Mouse (Mus musculus) liver, embryonic 13.5 days (tissue): ENCODE results near the gene Tas1r1. TPM values are rescaled to one million over a fixed set of nuclear protein-coding genes. Genes with fewer than 3 reads are reported as not detected.
A peak's percentile ranks its signal among the peaks of the same experiment; 100 is the strongest.

Source experiments
- ATAC-seq: fragments of 200-750 bp; cut with Nextera tagmentation; 2 replicates; pipeline ENCODE4 v1.8.0; 2017; ENCODE audit warnings: low read depth, mild to moderate bottlenecking, moderate number of reproducible peaks, moderate library complexity
- DNase-seq: peaks from one replicate; pipeline ENCODE4 v3.0.0; 2022
- H3K27ac ChIP-seq: fragments of 300-500 bp; sonication (generic); 2 replicates; pipeline ENCODE4 v1.5.1; 2015; ENCODE audit warnings: moderate library complexity, mild to moderate bottlenecking, inconsistent platforms
- H3K27me3 ChIP-seq: fragments of 300-500 bp; sonication (generic); 2 replicates; pipeline ENCODE4 v1.6.1; 2015; ENCODE audit warnings: mild to moderate bottlenecking, inconsistent platforms
- H3K36me3 ChIP-seq: fragments of 300-500 bp; sonication (generic); 2 replicates; pipeline ENCODE4 v1.6.1; 2015; ENCODE audit warnings: mild to moderate bottlenecking, inconsistent platforms
- H3K4me1 ChIP-seq: fragments of 300-500 bp; sonication (generic); replicated peaks from 2 replicates; pipeline ENCODE4 v1.6.1; 2015; ENCODE audit warnings: inconsistent platforms
- H3K4me2 ChIP-seq: fragments of 300-500 bp; sonication (generic); 2 replicates; pipeline ENCODE4 v1.6.1; 2015; ENCODE audit warnings: inconsistent platforms, mild to moderate bottlenecking, moderate library complexity
- H3K4me3 ChIP-seq: fragments of 300-500 bp; sonication (generic); replicated peaks from 2 replicates; pipeline ENCODE4 v1.5.1; 2015; ENCODE audit warnings: mild to moderate bottlenecking, inconsistent platforms
- H3K9ac ChIP-seq: fragments of 300-500 bp; sonication (generic); 2 replicates; pipeline ENCODE4 v1.6.1; 2015; ENCODE audit warnings: mild to moderate bottlenecking, inconsistent platforms
- H3K9me3 ChIP-seq: fragments of 300-500 bp; sonication (generic); replicated peaks from 2 replicates; pipeline ENCODE4 v1.6.1; 2016; ENCODE audit warnings: inconsistent platforms
- WGBS: fragments of 180-500 bp; shearing (Covaris S2); methylation state at CpG from one replicate; pipeline ENCODE4 v1.1.7; 2015; ENCODE audit not compliant: insufficient replicate concordance; 5-methylcytosine and 5-hydroxymethylcytosine counted together
- polyA plus RNA-seq: library from polyadenylated mRNA; unstranded; fragments of >200 nt; fragmentation: Nextera tagmentation; extraction: Ambion mirVana; gene quantifications from 2 replicates; pipeline ENCODE4 v1.2.1, GENCODE M21; 2015

Tas1r1 gene
- polyA plus RNA-seq, 1 experiment from 2014 or later: 0.07 TPM

- H3K9me3 ChIP-seq: no peaks in the 10 kb centered on the region
- no peak for DNase-seq
- no peak overlapping the region for H3K9ac ChIP-seq
- ATAC-seq: no peak
- no peak overlapping the region for H3K4me3 ChIP-seq
- no peak overlapping the region for H3K27ac ChIP-seq
- H3K4me2 ChIP-seq: no peak overlapping the region
- peaks cover 41% of the 10 kb centered on the region for H3K4me1 ChIP-seq
- peaks cover 6% of the 10 kb centered on the region; the same call in 1 of the 2 replicates for H3K27me3 ChIP-seq
- no peaks in the 10 kb centered on the region for H3K36me3 ChIP-seq
- WGBS: 77% methylated on average over 9 of the region's 9 CpGs
These were observed 36.2 kb upstream of the Tas1r1 start for GRCm38 (mm10) chr4:152074548-152074947.

GRCm38 (mm10) chr4:152073715-152074114 lies 35.3 kb upstream of the Tas1r1 start:
- Histone ChIP-seq H3K36me3 (no peaks in the 10 kb centered on the region), H3K9ac (no peak overlapping the region), H3K4me1 (peaks cover 41% of the 10 kb centered on the region), H3K27ac (no peak overlapping the region), H3K9me3 (no peaks in the 10 kb centered on the region), H3K4me2 (no peak overlapping the region), H3K27me3 (peaks cover 6% of the 10 kb centered on the region; the same call in 1 of the 2 replicates), H3K4me3 (no peak overlapping the region)
- 65% methylated on average over 6 of the region's 6 CpGs for WGBS
- DNase-seq (no peak), ATAC-seq (no peak)

- no peak overlapping the region for H3K9ac ChIP-seq
- no peak for DNase-seq
- no peak overlapping the region for H3K4me2 ChIP-seq
- WGBS: 61% methylated on average over 10 of the region's 10 CpGs
- no peaks in the 10 kb centered on the region for H3K9me3 ChIP-seq
- no peak for ATAC-seq
- H3K27me3 ChIP-seq: peaks cover 6% of the 10 kb centered on the region; the same call in 1 of the 2 replicates
- no peak overlapping the region for H3K4me3 ChIP-seq
- H3K27ac ChIP-seq: no peak overlapping the region
- peaks cover 32% of the 10 kb centered on the region for H3K4me1 ChIP-seq
- no peaks in the 10 kb centered on the region for H3K36me3 ChIP-seq
These were observed 34.3 kb upstream of the Tas1r1 start for GRCm38 (mm10) chr4:152072655-152073054.

- Histone ChIP-seq H3K27ac (no peak within 1 kb of the TSS), H3K9me3 (no peaks in the 10 kb centered on the region), H3K9ac (no peak within 1 kb of the TSS), H3K4me2 (no peak within 1 kb of the TSS), H3K4me3 (no peak within 1 kb of the TSS), H3K27me3 (peaks cover 6% of the 10 kb centered on the region; the same call in 1 of the 2 replicates), H3K4me1 (peaks cover 37% of the 10 kb centered on the region), H3K36me3 (no peaks in the 10 kb centered on the region)
- 23% methylated on average over 10 of the region's 10 CpGs for WGBS
- DNase-seq (no peak), ATAC-seq (no peak)
These were observed 33.8 kb upstream of the Tas1r1 start, which contains the start of gene Plekhg5 for GRCm38 (mm10) chr4:152072121-152072601. TSS of gene Plekhg5 (plus strand) at chr4:152072498.

GRCm38 (mm10) chr4:152070494-152071396 lies 32.4 kb upstream of the Tas1r1 start:
- no peak for DNase-seq

GRCm38 (mm10) chr4:152069245-152069644 lies 30.9 kb upstream of the Tas1r1 start:
- H3K27ac ChIP-seq: no peak overlapping the region
- H3K27me3 ChIP-seq: peaks cover 6% of the 10 kb centered on the region; the same call in 1 of the 2 replicates
- H3K36me3 ChIP-seq: no peaks in the 10 kb centered on the region
- H3K4me1 ChIP-seq: peaks cover 33% of the 10 kb centered on the region
- no peaks in the 10 kb centered on the region for H3K9me3 ChIP-seq
- WGBS: 77% methylated on average over 3 of the region's 3 CpGs
- no peak overlapping the region for H3K4me3 ChIP-seq
- no peak for DNase-seq
- H3K4me2 ChIP-seq: no peak overlapping the region
- no peak for ATAC-seq
- no peak overlapping the region for H3K9ac ChIP-seq

More at GRCm38 (mm10) chr4:152070494-152071396, 32.4 kb upstream of the Tas1r1 start:
- no peaks in the 10 kb centered on the region for H3K9me3 ChIP-seq
- no peak overlapping the region for H3K4me3 ChIP-seq
- no peak overlapping the region for H3K9ac ChIP-seq
- no peak overlapping the region for H3K4me2 ChIP-seq
- H3K36me3 ChIP-seq: no peaks in the 10 kb centered on the region
- H3K27ac ChIP-seq: no peak overlapping the region
- ATAC-seq: no peak
- H3K4me1 ChIP-seq: peaks cover 37% of the 10 kb centered on the region
- peaks cover 6% of the 10 kb centered on the region; the same call in 1 of the 2 replicates for H3K27me3 ChIP-seq
- 42% methylated on average over 11 of the region's 11 CpGs for WGBS

GRCm38 (mm10) chr4:152068166-152068724 lies 29.9 kb upstream of the Tas1r1 start:
- DNase-seq (no peak), ATAC-seq (no peak)
- Histone ChIP-seq H3K9me3 (no peaks in the 10 kb centered on the region), H3K4me2 (no peak overlapping the region), H3K4me1 (peaks cover 26% of the 10 kb centered on the region), H3K9ac (no peak overlapping the region), H3K27me3 (peaks cover 6% of the 10 kb centered on the region; the same call in 1 of the 2 replicates), H3K4me3 (no peak overlapping the region), H3K27ac (no peak overlapping the region), H3K36me3 (no peaks in the 10 kb centered on the region)
- 80% methylated on average over 6 of the region's 6 CpGs for WGBS

- no peaks in the 10 kb centered on the region for H3K9me3 ChIP-seq
- no peak overlapping the region for H3K4me3 ChIP-seq
- DNase-seq (no peak), ATAC-seq (peak; percentile 35)
- H3K36me3 ChIP-seq: no peaks in the 10 kb centered on the region
- H3K27me3 ChIP-seq: peaks cover 6% of the 10 kb centered on the region; the same call in 1 of the 2 replicates
- H3K27ac ChIP-seq: no peak overlapping the region
- peaks cover 27% of the 10 kb centered on the region for H3K4me1 ChIP-seq
- no peak overlapping the region for H3K9ac ChIP-seq
- no peak overlapping the region for H3K4me2 ChIP-seq
These were observed 28.9 kb upstream of the Tas1r1 start for GRCm38 (mm10) chr4:152067280-152067679.

- peaks cover 20% of the 10 kb centered on the region for H3K4me1 ChIP-seq
- no peaks in the 10 kb centered on the region for H3K27me3 ChIP-seq
- no peaks in the 10 kb centered on the region for H3K9me3 ChIP-seq
- H3K9ac ChIP-seq: no peak overlapping the region
- ATAC-seq (peak; percentile 41), DNase-seq (no peak)
- 73% methylated on average over 9 of the region's 9 CpGs for WGBS
- H3K36me3 ChIP-seq: peaks cover 44% of the 10 kb centered on the region
- H3K4me3 ChIP-seq: no peak overlapping the region
- no peak overlapping the region for H3K4me2 ChIP-seq
- 0 out of 2 replicates have a peak overlapping the region, but pooled peaks have one; percentile 2 for H3K27ac ChIP-seq
These were observed 24.2 kb upstream of the Tas1r1 start for GRCm38 (mm10) chr4:152062390-152063110.

GRCm38 (mm10) chr4:152044609-152045008 lies 6.2 kb upstream of the Tas1r1 start:
- ATAC-seq (no peak), DNase-seq (no peak)
- Histone ChIP-seq H3K9me3 (no peaks in the 10 kb centered on the region), H3K27ac (no peak overlapping the region), H3K27me3 (no peaks in the 10 kb centered on the region), H3K4me3 (no peak overlapping the region), H3K9ac (no peak overlapping the region), H3K4me1 (peaks cover 27% of the 10 kb centered on the region), H3K4me2 (no peak overlapping the region), H3K36me3 (peaks cover 85% of the 10 kb centered on the region)
- WGBS: 82% methylated on average over 6 of the region's 6 CpGs

GRCm38 (mm10) chr4:152043171-152043570 lies 4.8 kb upstream of the Tas1r1 start:
- ATAC-seq (no peak), DNase-seq (no peak)
- no peak overlapping the region for H3K9ac ChIP-seq
- no peak overlapping the region for H3K4me3 ChIP-seq
- peaks cover 35% of the 10 kb centered on the region for H3K4me1 ChIP-seq
- no peaks in the 10 kb centered on the region for H3K27me3 ChIP-seq
- H3K9me3 ChIP-seq: no peaks in the 10 kb centered on the region
- peaks cover 72% of the 10 kb centered on the region for H3K36me3 ChIP-seq
- 76% methylated on average over 3 of the region's 3 CpGs for WGBS
- no peak overlapping the region for H3K4me2 ChIP-seq
- no peak overlapping the region; the same call in 1 of the 2 replicates for H3K27ac ChIP-seq
